8 mouse cellular contexts compared by ENCODE assay signal in genomic region chr7:5125549-5126406, GRCm38 (mm10). TPM values are rescaled to one million over a fixed set of nuclear protein-coding genes. Genes with fewer than 3 reads are reported as not detected.
DNase-seq lines count a peak whose midpoint lies in the region; ATAC-seq and TF ChIP-seq lines count a peak whose summit lies in the region.

TSS of gene Rasl2-9 (minus strand) at chr7:5125950.

- TF ChIP-seq EP300 in ES-Bruce4 (IDR thresholded peaks at IDR 0.05; ENCODE audit: insufficient read depth, low read depth, low read length) = no peak
- no peak for TF ChIP-seq EP300 in liver, postnatal 0 days (IDR thresholded peaks at IDR 0.05; ENCODE audit: low read depth)
- TF ChIP-seq EP300 in stomach, postnatal 0 days (optimal IDR thresholded peaks at IDR 0.05) = no peak

- H3K4me3 ChIP-seq in ES-Bruce4 (ENCODE audit: low read depth, low read length) = peak within 1 kb of the TSS; percentile 81
- peak within 1 kb of the TSS; percentile 44 for H3K4me3 ChIP-seq in forebrain, embryonic 16.5 days (replicated peaks; ENCODE audit: low read length)
- peak within 1 kb of the TSS; percentile 41 for H3K4me3 ChIP-seq in liver, postnatal 0 days (ENCODE audit: low read depth, low read length)
- peak within 1 kb of the TSS; percentile 38 for H3K4me3 ChIP-seq in neural tube, embryonic 13.5 days
- H3K4me3 ChIP-seq in stomach, postnatal 0 days (ENCODE audit: low read depth, low read length) = peak within 1 kb of the TSS; percentile 17

- H3K9ac ChIP-seq in ES-Bruce4 (ENCODE audit: low read depth, poor library complexity, severe bottlenecking) = no peak within 1 kb of the TSS
- H3K9ac ChIP-seq in forebrain, embryonic 16.5 days (replicated peaks; ENCODE audit: low read depth, low read length) = peak within 1 kb of the TSS; percentile 59
- peak within 1 kb of the TSS; percentile 22 for H3K9ac ChIP-seq in liver, postnatal 0 days (replicated peaks)
- H3K9ac ChIP-seq in neural tube, embryonic 13.5 days = peak within 1 kb of the TSS; percentile 53
- H3K9ac ChIP-seq in stomach, postnatal 0 days (ENCODE audit: low read length) = no peak within 1 kb of the TSS

- DNase-seq in cerebellum, adult 18-20 months = peak; percentile 62 to 76
- DNase-seq in heart, postnatal 25 days (ENCODE audit: low spot score) = peak; percentile 52
- DNase-seq in layer of hippocampus, adult 18-20 months (ENCODE audit: low spot score in 2 of 2) = peak; percentile 70 to 82
- DNase-seq in liver, postnatal 0 days = peak; percentile 84
- DNase-seq in stomach, postnatal 0 days (ENCODE audit: low spot score) = peak; percentile 80

- no peaks in the 10 kb centered on the region; the same call in 1 of the 2 replicates for H3K27me3 ChIP-seq in ES-Bruce4 (ENCODE audit: control insufficient read depth, insufficient read depth, low read length, poor library complexity, severe bottlenecking)
- no peaks in the 10 kb centered on the region for H3K27me3 ChIP-seq in forebrain, embryonic 16.5 days (replicated peaks; ENCODE audit: control insufficient read depth, insufficient read depth, low read length)
- H3K27me3 ChIP-seq in liver, postnatal 0 days (ENCODE audit: insufficient read depth, low read length) = no peaks in the 10 kb centered on the region
- H3K27me3 ChIP-seq in neural tube, embryonic 13.5 days = no peaks in the 10 kb centered on the region
- H3K27me3 ChIP-seq in stomach, postnatal 0 days (ENCODE audit: control insufficient read depth, insufficient read depth, low read length) = no peaks in the 10 kb centered on the region

- H3K27ac ChIP-seq in ES-Bruce4 (ENCODE audit: insufficient read depth, low read length) = no peak within 1 kb of the TSS
- H3K27ac ChIP-seq in forebrain, embryonic 16.5 days (ENCODE audit: low read length) = no peak within 1 kb of the TSS
- no peak within 1 kb of the TSS for H3K27ac ChIP-seq in liver, postnatal 0 days (ENCODE audit: low read depth)
- H3K27ac ChIP-seq in neural tube, embryonic 13.5 days (replicated peaks) = no peak within 1 kb of the TSS
- no peak within 1 kb of the TSS for H3K27ac ChIP-seq in stomach, postnatal 0 days (replicated peaks)

- peak; percentile 74 for TF ChIP-seq CTCF in ES-Bruce4 (IDR thresholded peaks at IDR 0.05; ENCODE audit: low read depth, low read length)
- peak; percentile 92 for TF ChIP-seq CTCF in liver, postnatal 0 days (IDR thresholded peaks at IDR 0.05; ENCODE audit: low read depth)
- TF ChIP-seq CTCF in stomach, postnatal 0 days (IDR thresholded peaks at IDR 0.05; ENCODE audit: low read depth) = peak; percentile 86

- intact Hi-C loops in heart, postnatal 25 days (cut with DNase I) = loop anchor here (5.0 kb wide), 2 partner anchors 58 to 183 kb away; no protein-coding TSS in a partner anchor

- H3K9me3 ChIP-seq in ES-Bruce4 (replicated peaks; ENCODE audit: control insufficient read depth, insufficient read depth, low read length, poor library complexity, severe bottlenecking) = no peaks in the 10 kb centered on the region
- no peaks in the 10 kb centered on the region for H3K9me3 ChIP-seq in forebrain, embryonic 16.5 days (ENCODE audit: control insufficient read depth, low read length)
- no peaks in the 10 kb centered on the region for H3K9me3 ChIP-seq in liver, postnatal 0 days (ENCODE audit: low read length)
- H3K9me3 ChIP-seq in neural tube, embryonic 13.5 days = no peaks in the 10 kb centered on the region
- H3K9me3 ChIP-seq in stomach, postnatal 0 days (ENCODE audit: control insufficient read depth, low read length) = no peaks in the 10 kb centered on the region

- peak; percentile 85 for ATAC-seq in forebrain, embryonic 16.5 days
- ATAC-seq in liver, postnatal 0 days = peak; percentile 94
- peak; percentile 88 for ATAC-seq in neural tube, embryonic 13.5 days (ENCODE audit: low read depth)
- ATAC-seq in stomach, postnatal 0 days (ENCODE audit: low FRiP score, low TSS enrichment) = peak; percentile 76; the same call in 1 of the 2 replicates

- peak within 1 kb of the TSS; percentile 68 for H3K4me2 ChIP-seq in forebrain, embryonic 16.5 days (ENCODE audit: low read length)
- H3K4me2 ChIP-seq in liver, postnatal 0 days (ENCODE audit: low read depth, low read length) = peak within 1 kb of the TSS; percentile 77
- peak within 1 kb of the TSS; percentile 60 for H3K4me2 ChIP-seq in neural tube, embryonic 13.5 days
- H3K4me2 ChIP-seq in stomach, postnatal 0 days (replicated peaks; ENCODE audit: low read depth) = peak within 1 kb of the TSS; percentile 59

- TF ChIP-seq POLR2A in ES-Bruce4 (IDR thresholded peaks at IDR 0.05; ENCODE audit: insufficient read depth, low read length) = no peak

- 17% methylated on average over 42 of the region's 42 CpGs for WGBS in forebrain, embryonic 16.5 days
- 14% methylated on average over 42 of the region's 42 CpGs for WGBS in liver, postnatal 0 days (ENCODE audit: insufficient replicate concordance)
- WGBS in neural tube, embryonic 13.5 days = 17% methylated on average over 42 of the region's 42 CpGs
- WGBS in stomach, postnatal 0 days = 18% methylated on average over 42 of the region's 42 CpGs

- H3K36me3 ChIP-seq in ES-Bruce4 (ENCODE audit: control insufficient read depth, insufficient read depth, low read length, poor library complexity, severe bottlenecking) = no peaks in the 10 kb centered on the region
- H3K36me3 ChIP-seq in forebrain, embryonic 16.5 days (ENCODE audit: control insufficient read depth, insufficient read depth) = no peaks in the 10 kb centered on the region
- no peaks in the 10 kb centered on the region for H3K36me3 ChIP-seq in liver, postnatal 0 days (replicated peaks; ENCODE audit: insufficient read depth, low read length)
- H3K36me3 ChIP-seq in neural tube, embryonic 13.5 days = no peaks in the 10 kb centered on the region
- no peaks in the 10 kb centered on the region for H3K36me3 ChIP-seq in stomach, postnatal 0 days (ENCODE audit: control insufficient read depth, insufficient read depth, low read length)

- H3K4me1 ChIP-seq in ES-Bruce4 (ENCODE audit: control insufficient read depth, insufficient read depth, low read length) = no peaks in the 10 kb centered on the region
- 0 out of 2 replicates have a peak, but pooled peaks cover 3% of the 10 kb centered on the region for H3K4me1 ChIP-seq in forebrain, embryonic 16.5 days (replicated peaks; ENCODE audit: control insufficient read depth, insufficient read depth, low read length)
- H3K4me1 ChIP-seq in liver, postnatal 0 days (ENCODE audit: insufficient read depth) = peaks cover 6% of the 10 kb centered on the region; the same call in 1 of the 2 replicates
- no peaks in the 10 kb centered on the region for H3K4me1 ChIP-seq in neural tube, embryonic 13.5 days (replicated peaks)
- H3K4me1 ChIP-seq in stomach, postnatal 0 days (replicated peaks; ENCODE audit: control insufficient read depth, insufficient read depth) = no peaks in the 10 kb centered on the region

RNA-seq across cellular contexts. Expression of gene Rasl2-9, which starts in this region (rescaled TPM):
- polyA plus RNA-seq in ES-Bruce4 (2011; ENCODE audit: insufficient read depth, insufficient read length, low read depth, missing spikeins) = 0.90 and 1.3 TPM in 2 replicates
- 0.32 TPM in 1 of 2 replicates, not detected in the other for polyA plus RNA-seq in forebrain, embryonic 16.5 days (2015; fragmentation: Nextera tagmentation; extraction: Ambion mirVana)
- total RNA-seq in heart, postnatal 25 days (2021) = 1 to 10 TPM; 5.8 to 6.2 TPM
- not detected for total RNA-seq in layer of hippocampus, adult 18-20 months (2021)
- polyA plus RNA-seq in liver, postnatal 0 days (2015; fragmentation: Nextera tagmentation; extraction: Ambion mirVana) = 0.42 and 0.78 TPM in 2 replicates
- 0.34 and 0.45 TPM in 2 replicates for polyA plus RNA-seq in neural tube, embryonic 13.5 days (2015; fragmentation: Nextera tagmentation; extraction: Ambion mirVana)
- 0.35 and 0.50 TPM in 2 replicates for polyA plus RNA-seq in stomach, postnatal 0 days (2015; fragmentation: Nextera tagmentation; extraction: Ambion mirVana)

Comparison
In these comparisons a context has a peak if more than half of its experiments do, and no peak if none do; other contexts are left out.
1. RNA of gene Rasl2-9 (total RNA-seq): 5.8 to 6.2 TPM in heart, postnatal 25 days; not detected in layer of hippocampus, adult 18-20 months; every median in the first group is over 4 times any median in the second.
2. Peak in ATAC-seq, H3K4me3 ChIP-seq, H3K9ac ChIP-seq and H3K4me2 ChIP-seq in forebrain, embryonic 16.5 days; RNA of the gene not detected or under 1 TPM.
3. Peak in DNase-seq in layer of hippocampus, adult 18-20 months; RNA of the gene not detected or under 1 TPM.
4. Peak in DNase-seq, ATAC-seq, H3K4me3 ChIP-seq, H3K9ac ChIP-seq and H3K4me2 ChIP-seq in liver, postnatal 0 days; RNA of the gene not detected or under 1 TPM.
5. Peak in ATAC-seq, H3K4me3 ChIP-seq, H3K9ac ChIP-seq and H3K4me2 ChIP-seq in neural tube, embryonic 13.5 days; RNA of the gene not detected or under 1 TPM.
6. Peak in DNase-seq, ATAC-seq, H3K4me3 ChIP-seq and H3K4me2 ChIP-seq in stomach, postnatal 0 days; RNA of the gene not detected or under 1 TPM.
7. H3K4me3 ChIP-seq: peak in every context shown above with its lines; median percentile 81 in ES-Bruce4; 44 in forebrain, embryonic 16.5 days; 41 in liver, postnatal 0 days; 38 in neural tube, embryonic 13.5 days; 17 in stomach, postnatal 0 days.
8. Peak in every context shown above with its lines, with median percentiles within 50 percentile points of each other: CTCF ChIP-seq, DNase-seq, ATAC-seq and H3K4me2 ChIP-seq.